Mouse (Mus musculus): ENCODE measurements around the gene Gm21936. TPM values are rescaled to one million over a fixed set of nuclear protein-coding genes. Genes with fewer than 3 reads are reported as not detected.

The Gm21936 gene
- not detected in 2 replicates for polyA plus RNA-seq (2012)

GRCm38 (mm10) chr12:87795212-87795611, at the start of gene Gm21936:
Gene Gm21936, plus strand, starts transcription at chr12:87795512.

GRCm38 (mm10) chr12:87775655-87776054, 19.7 kb upstream of the Gm21936 start, which contains the start of gene Gm21319:
Gene Gm21319, minus strand, starts transcription at chr12:87775755.

GRCm38 (mm10) chr12:87816277-87816676, 21.0 kb downstream of the Gm21936 start, which contains the start of gene BB287469:
Gene BB287469, plus strand, starts transcription at chr12:87816577.

GRCm38 (mm10) chr12:87842239-87842638, 46.9 kb downstream of the Gm21936 start, which contains the start of gene Gm2001:
Gene Gm2001, minus strand, starts transcription at chr12:87842339.

Other genes starting within 250 kb of the Gm21936 start
- gene Oog1, start 192.8 kb upstream of the Gm21936 start, polyA plus RNA-seq (2012): not detected in 2 replicates
- gene Gm4027, start 176.6 kb upstream of the Gm21936 start, polyA plus RNA-seq (2012): not detected in 2 replicates
- not detected in 2 replicates for gene Gm16381, start 150.9 kb upstream of the Gm21936 start, polyA plus RNA-seq (2012)
- gene Gm21319, start 19.8 kb upstream of the Gm21936 start, polyA plus RNA-seq (2012): not detected in 2 replicates
- gene BB287469, start 21.1 kb downstream of the Gm21936 start, polyA plus RNA-seq (2012): not detected in 2 replicates
- not detected in 2 replicates for gene Gm2001, start 46.8 kb downstream of the Gm21936 start, polyA plus RNA-seq (2012)
- not detected in 2 replicates for gene Gm2016, start 78.6 kb downstream of the Gm21936 start, polyA plus RNA-seq (2012)
- gene Gm2022, start 99.9 kb downstream of the Gm21936 start, polyA plus RNA-seq (2012): not detected in 2 replicates
- gene Gm2035, start 124.3 kb downstream of the Gm21936 start, polyA plus RNA-seq (2012): not detected in 2 replicates
- 0.02 TPM in 1 of 2 replicates, not detected in the other for gene Gm2042, start 158.6 kb downstream of the Gm21936 start, polyA plus RNA-seq (2012)
- gene Gm2075, start 216.3 kb downstream of the Gm21936 start, polyA plus RNA-seq (2012): not detected in 2 replicates
- not detected in 2 replicates for gene Gm6803, start 223.3 kb downstream of the Gm21936 start, polyA plus RNA-seq (2012)
- not detected in 2 replicates for gene Gm2056, start 231.5 kb downstream of the Gm21936 start, polyA plus RNA-seq (2012)

Data from megakaryocyte-erythroid progenitor cell, adult 5 weeks (primary cell).